ENCODE assay signal across 26 mouse cellular contexts in genomic region chr14:120560987-120561386, GRCm38 (mm10).
DNase-seq lines count a peak whose midpoint lies in the region; ATAC-seq and TF ChIP-seq lines count a peak whose summit lies in the region.
"Had no signal": no experiment of that assay in that cellular context is flagged by ENCODE, and none has a peak within 500 bp of the region (broad histone marks: within the 10 kb centered on the region; RNA-seq: fewer than 3 reads in every experiment).

No protein-coding gene starts in this region.

- H3K36me3 ChIP-seq in heart, embryonic 11.5 days (ENCODE audit: control insufficient read depth, insufficient read depth, low read length), result no peaks in the 10 kb centered on the region; the same call in 1 of the 2 replicates
- H3K36me3 ChIP-seq in midbrain, postnatal 0 days (ENCODE audit: insufficient read depth, low read length), result no peaks in the 10 kb centered on the region
- H3K36me3 ChIP-seq: G1E; heart, embryonic 15.5 days; hindbrain, embryonic 13.5 days; limb, embryonic 10.5 days; liver, embryonic 15.5 days; lung, embryonic 15.5 days; midbrain, embryonic 12.5 days had no signal

- H3K9ac ChIP-seq in heart, embryonic 11.5 days (ENCODE audit: low read depth, low read length), result no peak overlapping the region
- H3K9ac ChIP-seq in midbrain, postnatal 0 days (replicated peaks; ENCODE audit: low read length, poor library complexity, severe bottlenecking), result no peak overlapping the region
- H3K9ac ChIP-seq: heart, embryonic 15.5 days; hindbrain, embryonic 13.5 days; liver, embryonic 15.5 days; lung, embryonic 15.5 days; midbrain, embryonic 12.5 days had no signal

- no peak for TF ChIP-seq CTCF in midbrain, postnatal 0 days (IDR thresholded peaks at IDR 0.05)

- no peaks in the 10 kb centered on the region for H3K4me1 ChIP-seq in heart, embryonic 11.5 days (ENCODE audit: control insufficient read depth, insufficient read depth, low read length)
- no peaks in the 10 kb centered on the region for H3K4me1 ChIP-seq in midbrain, postnatal 0 days (ENCODE audit: insufficient read depth, low read length)
- H3K4me1 ChIP-seq: heart, embryonic 15.5 days; hindbrain, embryonic 13.5 days; limb, embryonic 10.5 days; liver, embryonic 15.5 days; lung, embryonic 15.5 days; midbrain, embryonic 12.5 days had no signal

- DNase-seq in heart, adult 11 months, result peak; percentile 54
- DNase-seq in lung, postnatal 36 days, result peak; percentile 11
- no peak for DNase-seq in lung, postnatal 14 days
- peak; percentile 83 for DNase-seq in fibroblast of lung, adult 2 months (ENCODE audit: low read depth)
- DNase-seq in midbrain, postnatal 0 days (ENCODE audit: low spot score), result no peak
- DNase-seq in adrenal gland, postnatal 25 days, result no peak
- DNase-seq: adrenal gland, postnatal 10 days; B cell, adult 2 months; cerebellum, adult 11 months; cerebellum, adult 9-11 months; gastrocnemius, postnatal 36 days; heart, postnatal 36 days; liver had no signal

- ATAC-seq in heart, embryonic 11.5 days (replicated peaks; ENCODE audit: insufficient number of reproducible peaks, low FRiP score, low TSS enrichment), result no peak
- ATAC-seq in midbrain, postnatal 0 days (ENCODE audit: low FRiP score), result no peak
- ATAC-seq: activated CD4-positive, CD25-positive, alpha-beta regulatory T cell, adult 4 months; forebrain, embryonic 14.5 days had no signal

- H3K9me3 ChIP-seq in heart, embryonic 11.5 days (replicated peaks; ENCODE audit: control insufficient read depth, low read length), result no peaks in the 10 kb centered on the region
- H3K9me3 ChIP-seq in midbrain, postnatal 0 days (ENCODE audit: low read length), result no peaks in the 10 kb centered on the region
- H3K9me3 ChIP-seq: heart, embryonic 15.5 days; hindbrain, embryonic 13.5 days; limb, embryonic 10.5 days; liver, embryonic 15.5 days; lung, embryonic 15.5 days; midbrain, embryonic 12.5 days had no signal

- 93% methylated on average over 2 of the region's 2 CpGs for WGBS in heart, embryonic 11.5 days (ENCODE audit: insufficient replicate concordance)
- 90% methylated on average over 2 of the region's 2 CpGs for WGBS in midbrain, postnatal 0 days

- no peak overlapping the region for H3K27ac ChIP-seq in heart, embryonic 11.5 days (ENCODE audit: low read depth, low read length)
- no peak overlapping the region for H3K27ac ChIP-seq in midbrain, postnatal 0 days (ENCODE audit: low read depth, low read length)
- H3K27ac ChIP-seq: heart, embryonic 15.5 days; hindbrain, embryonic 13.5 days; kidney, postnatal 0 days; limb, embryonic 10.5 days; liver, embryonic 15.5 days; lung, embryonic 15.5 days; midbrain, embryonic 12.5 days; stomach, postnatal 0 days had no signal

- H3K27me3 ChIP-seq in heart, embryonic 11.5 days (ENCODE audit: control insufficient read depth, insufficient read depth, low read length), result no peaks in the 10 kb centered on the region
- H3K27me3 ChIP-seq in midbrain, postnatal 0 days (ENCODE audit: insufficient read depth, low read length), result no peaks in the 10 kb centered on the region
- H3K27me3 ChIP-seq: CH12.LX; heart, embryonic 15.5 days; hindbrain, embryonic 13.5 days; liver, embryonic 15.5 days; lung, embryonic 15.5 days; midbrain, embryonic 12.5 days had no signal

- no peak overlapping the region for H3K4me2 ChIP-seq in heart, embryonic 11.5 days
- no peak overlapping the region for H3K4me2 ChIP-seq in midbrain, postnatal 0 days (ENCODE audit: low read depth, low read length, poor library complexity, severe bottlenecking)
- H3K4me2 ChIP-seq: heart, embryonic 15.5 days; hindbrain, embryonic 13.5 days; liver, embryonic 15.5 days; lung, embryonic 15.5 days; midbrain, embryonic 12.5 days had no signal

- H3K4me3 ChIP-seq in heart, embryonic 11.5 days (ENCODE audit: low read depth, low read length), result no peak overlapping the region
- H3K4me3 ChIP-seq in midbrain, postnatal 0 days (ENCODE audit: low read depth, low read length), result no peak overlapping the region
- H3K4me3 ChIP-seq: heart, embryonic 15.5 days; hindbrain, embryonic 13.5 days; limb, embryonic 10.5 days; liver, embryonic 15.5 days; lung, embryonic 15.5 days; midbrain, embryonic 12.5 days had no signal

Comparison
In these comparisons a context has a peak if more than half of its experiments do, and no peak if none do; other contexts are left out.
1. DNase-seq: peak in heart, adult 11 months (single experiment), lung, postnatal 36 days (single experiment) and fibroblast of lung, adult 2 months (single experiment); none in lung, postnatal 14 days (single experiment), midbrain, postnatal 0 days (single experiment) and adrenal gland, postnatal 25 days (single experiment).